Mouse (Mus musculus) intestine, embryonic 14.5 days (tissue): ENCODE results near the gene Hoxb2. TPM values are rescaled to one million over a fixed set of nuclear protein-coding genes. Genes with fewer than 3 reads are reported as not detected.
A peak's percentile ranks its signal among the peaks of the same experiment; 100 is the strongest.

ENCODE experiments used
- ATAC-seq: fragments of 200-750 bp; cut with Nextera tagmentation; replicated peaks from 2 replicates; pipeline ENCODE4 v1.8.0; 2017; ENCODE audit warnings: low read depth, moderate number of reproducible peaks, moderate TSS enrichment, moderate library complexity; ENCODE audit not compliant: low FRiP score, low TSS enrichment
- DNase-seq: peaks from one replicate; pipeline ENCODE4 v3.0.0-alpha.2; 2018; ENCODE audit warnings: low spot score
- H3K27ac ChIP-seq: fragments of 300-500 bp; sonication (generic); 2 replicates; pipeline ENCODE4 v1.5.1; 2014; ENCODE audit warnings: low read depth, mild to moderate bottlenecking, control low read depth
- H3K27me3 ChIP-seq: fragments of 300-500 bp; sonication (generic); replicated peaks from 2 replicates; pipeline ENCODE4 v1.6.1; 2014; ENCODE audit warnings: low read length, control low read depth; ENCODE audit not compliant: control insufficient read depth, insufficient read depth
- H3K36me3 ChIP-seq: fragments of 300-500 bp; sonication (generic); 2 replicates; pipeline ENCODE4 v1.6.1; 2014; ENCODE audit warnings: low read length, control low read depth; ENCODE audit not compliant: control insufficient read depth, insufficient read depth
- H3K4me1 ChIP-seq: fragments of 300-500 bp; sonication (generic); replicated peaks from 2 replicates; pipeline ENCODE4 v1.6.1; 2014; ENCODE audit warnings: low read length, control low read depth, mixed read lengths; ENCODE audit not compliant: control insufficient read depth, insufficient read depth
- H3K4me2 ChIP-seq: fragments of 300-500 bp; sonication (generic); 2 replicates; pipeline ENCODE4 v1.6.1; 2014; ENCODE audit warnings: low read length
- H3K4me3 ChIP-seq: fragments of 300-500 bp; sonication (generic); 2 replicates; pipeline ENCODE4 v1.5.1; 2014; ENCODE audit warnings: low read depth, low read length, control low read depth, mixed read lengths
- H3K9ac ChIP-seq: fragments of 300-500 bp; sonication (generic); 2 replicates; pipeline ENCODE4 v1.6.1; 2014; ENCODE audit warnings: mild to moderate bottlenecking, low read length
- H3K9me3 ChIP-seq: fragments of 300-500 bp; sonication (generic); 2 replicates; pipeline ENCODE4 v1.6.1; 2016; ENCODE audit warnings: low read length, control low read depth; ENCODE audit not compliant: control insufficient read depth
- WGBS: fragments of 180-500 bp; shearing (Covaris S2); extraction: QIAGEN DNeasy Blood & Tissue Kit; methylation state at CpG from one replicate; pipeline ENCODE4 v1.1.7; 2014; 5-methylcytosine and 5-hydroxymethylcytosine counted together
- polyA plus RNA-seq: library from polyadenylated mRNA; unstranded; fragments of >200 nt; fragmentation: Nextera tagmentation; extraction: Ambion mirVana; gene quantifications from 2 replicates; pipeline ENCODE4 v1.2.1, GENCODE M21; 2014

The Hoxb2 gene
- polyA plus RNA-seq, 1 experiment from 2014 or later, result 27.9 TPM

GRCm38 (mm10) chr11:96348988-96349387, 1.3 kb upstream of the Hoxb2 start:
- Histone ChIP-seq H3K27ac (peak overlapping the region; percentile 99), H3K4me2 (peak overlapping the region; percentile 46), H3K9me3 (no peaks in the 10 kb centered on the region), H3K4me1 (peaks cover 63% of the 10 kb centered on the region), H3K36me3 (peaks cover 17% of the 10 kb centered on the region), H3K27me3 (no peaks in the 10 kb centered on the region), H3K9ac (peak overlapping the region; percentile 41), H3K4me3 (no peak overlapping the region)
- WGBS, result 13% methylated on average over 3 of the region's 3 CpGs
- ATAC-seq (no peak), DNase-seq (no peak)

- ATAC-seq, result no peak
- WGBS, result 15% methylated on average over 12 of the region's 14 CpGs
- H3K9ac ChIP-seq, result peak overlapping the region; percentile 41
- H3K9me3 ChIP-seq, result no peaks in the 10 kb centered on the region
- peaks cover 56% of the 10 kb centered on the region for H3K4me1 ChIP-seq
- H3K27me3 ChIP-seq, result no peaks in the 10 kb centered on the region
- no peak overlapping the region for H3K4me3 ChIP-seq
- peak; percentile 72 for DNase-seq
- H3K36me3 ChIP-seq, result peaks cover 10% of the 10 kb centered on the region
- H3K4me2 ChIP-seq, result peak overlapping the region; percentile 46
- H3K27ac ChIP-seq, result peak overlapping the region; percentile 99
Measured at GRCm38 (mm10) chr11:96349491-96350340, 609 bp upstream of the Hoxb2 start.

GRCm38 (mm10) chr11:96350791-96351190, 466 bp downstream of the Hoxb2 start:
- H3K27ac ChIP-seq, result peak overlapping the region; percentile 99
- H3K27me3 ChIP-seq, result no peaks in the 10 kb centered on the region
- H3K4me1 ChIP-seq, result peaks cover 55% of the 10 kb centered on the region
- 45% methylated on average over 2 of the region's 2 CpGs for WGBS
- H3K9me3 ChIP-seq, result no peaks in the 10 kb centered on the region
- H3K36me3 ChIP-seq, result peaks cover 8% of the 10 kb centered on the region; the same call in 1 of the 2 replicates
- H3K4me3 ChIP-seq, result no peak overlapping the region
- ATAC-seq (no peak), DNase-seq (peak; percentile 56)
- H3K4me2 ChIP-seq, result peak overlapping the region; percentile 83
- peak overlapping the region; percentile 87 for H3K9ac ChIP-seq

GRCm38 (mm10) chr11:96351312-96351711, 987 bp downstream of the Hoxb2 start:
- ATAC-seq (0 out of 2 replicates have a peak, but pooled peaks have one; percentile 34), DNase-seq (peak; percentile 84)
- H3K9me3 ChIP-seq, result no peaks in the 10 kb centered on the region
- no peaks in the 10 kb centered on the region for H3K27me3 ChIP-seq
- WGBS, result 10% methylated on average over 11 of the region's 11 CpGs
- H3K27ac ChIP-seq, result peak overlapping the region; percentile 99
- peak overlapping the region; percentile 83 for H3K4me2 ChIP-seq
- H3K9ac ChIP-seq, result peak overlapping the region; percentile 87
- peak overlapping the region; percentile 50 for H3K4me3 ChIP-seq
- peaks cover 8% of the 10 kb centered on the region; the same call in 1 of the 2 replicates for H3K36me3 ChIP-seq
- H3K4me1 ChIP-seq, result peaks cover 50% of the 10 kb centered on the region

GRCm38 (mm10) chr11:96351831-96352230, 1.5 kb downstream of the Hoxb2 start:
- peak; percentile 57 for ATAC-seq
- Histone ChIP-seq H3K36me3 (peaks cover 8% of the 10 kb centered on the region; the same call in 1 of the 2 replicates), H3K27me3 (no peaks in the 10 kb centered on the region), H3K9me3 (no peaks in the 10 kb centered on the region), H3K9ac (peak overlapping the region; percentile 87), H3K4me1 (peaks cover 44% of the 10 kb centered on the region), H3K4me3 (peak overlapping the region; percentile 50), H3K4me2 (peak overlapping the region; percentile 83), H3K27ac (peak overlapping the region; percentile 99)
- DNase-seq, result peak; percentile 86
- 6% methylated on average over 22 of the region's 22 CpGs for WGBS

GRCm38 (mm10) chr11:96352691-96353521, 2.6 kb downstream of the Hoxb2 start:
- Histone ChIP-seq H3K4me2 (peak overlapping the region; percentile 83), H3K9me3 (no peaks in the 10 kb centered on the region), H3K4me3 (peak overlapping the region; percentile 50), H3K36me3 (peaks cover 8% of the 10 kb centered on the region; the same call in 1 of the 2 replicates), H3K27me3 (no peaks in the 10 kb centered on the region), H3K4me1 (peaks cover 38% of the 10 kb centered on the region), H3K9ac (peak overlapping the region; percentile 87), H3K27ac (peak overlapping the region; percentile 99)
- ATAC-seq (no peak), DNase-seq (peak; percentile 89)
- WGBS, result under 1% methylated on average over 75 of the region's 75 CpGs

GRCm38 (mm10) chr11:96353522-96353841, 3.2 kb downstream of the Hoxb2 start:
- Histone ChIP-seq H3K27ac (peak overlapping the region; percentile 99), H3K9ac (peak overlapping the region; percentile 87), H3K27me3 (no peaks in the 10 kb centered on the region), H3K36me3 (peaks cover 8% of the 10 kb centered on the region; the same call in 1 of the 2 replicates), H3K4me1 (peaks cover 32% of the 10 kb centered on the region), H3K4me2 (peak overlapping the region; percentile 83), H3K4me3 (peak overlapping the region; percentile 50), H3K9me3 (no peaks in the 10 kb centered on the region)
- ATAC-seq (no peak), DNase-seq (no peak)
- 3% methylated on average over 14 of the region's 14 CpGs for WGBS

- Histone ChIP-seq H3K4me2 (peak overlapping the region; percentile 83), H3K9ac (peak overlapping the region; percentile 87), H3K4me3 (peak overlapping the region; percentile 50), H3K27ac (peak overlapping the region; percentile 99), H3K36me3 (peaks cover 8% of the 10 kb centered on the region; the same call in 1 of the 2 replicates), H3K4me1 (peaks cover 27% of the 10 kb centered on the region), H3K9me3 (no peaks in the 10 kb centered on the region), H3K27me3 (no peaks in the 10 kb centered on the region)
- ATAC-seq (no peak), DNase-seq (peak; percentile 78)
- WGBS, result 11% methylated on average over 8 of the region's 8 CpGs
Measured at GRCm38 (mm10) chr11:96353939-96354338, 3.6 kb downstream of the Hoxb2 start.
